Mouse (Mus musculus): ENCODE results near the gene Rpl29. TPM values are rescaled to one million over a fixed set of nuclear protein-coding genes. Genes with fewer than 3 reads are reported as not detected.

Rpl29 gene
- polyA plus RNA-seq, 1 experiment from 2014 or later, result 1,207 TPM

DNA sequence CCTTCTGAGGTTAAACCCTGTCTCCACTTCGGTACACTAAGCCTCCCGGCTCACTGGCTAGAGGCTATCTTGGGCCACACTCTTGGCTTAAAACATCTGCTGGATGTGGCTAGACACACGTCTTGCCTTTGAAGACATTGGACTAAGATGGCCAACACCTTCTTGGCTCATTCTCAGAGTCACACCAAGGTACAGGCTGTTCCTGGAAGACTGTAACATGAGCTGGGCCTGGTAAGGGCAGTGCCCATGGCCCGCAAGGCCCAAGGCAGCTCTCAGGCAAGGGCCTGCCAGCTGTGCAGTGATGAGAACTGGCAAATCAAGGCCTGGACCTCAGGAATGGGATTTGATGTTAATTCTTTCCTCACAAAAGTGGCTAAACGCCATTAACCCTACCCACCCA, 15.6 kb upstream of the Rpl29 start:
- peaks cover 14% of the 10 kb centered on the region; the same call in 1 of the 2 replicates for H3K4me1 ChIP-seq (replicated peaks; ENCODE audit: insufficient read depth, low read length)
- H3K27ac ChIP-seq, result no peak overlapping the region
- no peaks in the 10 kb centered on the region for H3K27me3 ChIP-seq (ENCODE audit: insufficient read depth, low read length)
- no peaks in the 10 kb centered on the region for H3K36me3 ChIP-seq (ENCODE audit: insufficient read depth, low read length)
- ATAC-seq (replicated peaks; ENCODE audit: low FRiP score, low read depth) (no peak; the same call in 1 of the 2 replicates), DNase-seq (ENCODE audit: low spot score) (peak; percentile 66)
- 56% methylated on average over 5 of the region's 5 CpGs for WGBS
- no peaks in the 10 kb centered on the region for H3K9me3 ChIP-seq (replicated peaks; ENCODE audit: low read length)
- no peak overlapping the region for H3K4me3 ChIP-seq (replicated peaks; ENCODE audit: low read depth, low read length)
- no peak overlapping the region for H3K9ac ChIP-seq (ENCODE audit: low read depth, low read length)
- TF ChIP-seq CTCF (IDR thresholded peaks at IDR 0.05; ENCODE audit: low read depth), result no peak
- H3K4me2 ChIP-seq (ENCODE audit: low read length), result no peak overlapping the region

GRCm38 (mm10) chr9:106416826-106417225, 12.4 kb upstream of the Rpl29 start:
- no peak overlapping the region for H3K27ac ChIP-seq
- H3K4me3 ChIP-seq (replicated peaks; ENCODE audit: low read depth, low read length), result no peak overlapping the region
- no peaks in the 10 kb centered on the region for H3K9me3 ChIP-seq (replicated peaks; ENCODE audit: low read length)
- H3K36me3 ChIP-seq (ENCODE audit: insufficient read depth, low read length), result no peaks in the 10 kb centered on the region
- peaks cover 32% of the 10 kb centered on the region for H3K4me1 ChIP-seq (replicated peaks; ENCODE audit: insufficient read depth, low read length)
- H3K27me3 ChIP-seq (ENCODE audit: insufficient read depth, low read length), result no peaks in the 10 kb centered on the region
- no peak for TF ChIP-seq CTCF (IDR thresholded peaks at IDR 0.05; ENCODE audit: low read depth)
- no peak overlapping the region for H3K9ac ChIP-seq (ENCODE audit: low read depth, low read length)
- ATAC-seq (replicated peaks; ENCODE audit: low FRiP score, low read depth) (no peak), DNase-seq (ENCODE audit: low spot score) (no peak)
- 86% methylated on average over 6 of the region's 6 CpGs for WGBS
- H3K4me2 ChIP-seq (ENCODE audit: low read length), result no peak overlapping the region

DNA sequence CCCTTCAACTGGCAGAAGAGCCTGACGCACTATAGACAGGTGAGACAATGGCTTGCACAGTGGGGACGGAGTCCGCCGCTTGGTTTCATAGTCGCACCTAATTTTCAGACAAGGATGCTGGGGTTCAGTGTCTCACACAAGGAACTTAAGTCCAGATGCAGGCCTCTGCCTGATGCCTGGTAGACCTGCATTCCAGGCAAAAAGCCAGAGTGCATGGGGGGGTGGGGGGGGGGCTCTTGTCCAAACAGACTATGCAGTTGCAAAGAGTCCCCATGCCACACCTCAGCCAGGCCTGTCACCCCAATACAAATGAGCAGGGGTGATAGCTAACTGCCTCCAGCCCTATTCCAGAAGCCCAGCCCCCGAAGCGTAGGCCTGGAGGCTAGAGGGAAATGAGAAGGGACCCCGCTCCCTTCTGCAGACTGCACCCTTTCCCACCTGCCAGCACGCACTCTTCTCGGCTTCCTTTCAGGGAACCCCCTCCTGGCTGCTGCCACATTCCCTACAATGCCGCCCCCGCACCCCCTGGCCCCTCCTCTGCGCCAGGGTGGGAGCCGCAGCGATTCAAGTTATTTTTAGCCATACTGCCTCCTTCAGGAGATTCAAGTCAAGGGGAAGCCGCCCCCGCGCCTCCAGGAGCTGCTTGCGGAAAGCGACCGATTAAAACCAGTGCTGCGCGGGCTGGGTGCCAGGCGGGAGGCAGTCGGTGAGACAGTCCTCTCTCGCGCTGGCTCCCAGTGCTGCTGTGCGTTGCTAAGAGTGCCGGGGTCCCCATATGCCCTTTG, 11.2 kb upstream of the Rpl29 start:
- Histone ChIP-seq H3K36me3 (ENCODE audit: insufficient read depth, low read length) (no peaks in the 10 kb centered on the region), H3K27ac (no peak overlapping the region), H3K4me2 (ENCODE audit: low read length) (peak overlapping the region; percentile 53), H3K27me3 (ENCODE audit: insufficient read depth, low read length) (no peaks in the 10 kb centered on the region), H3K9ac (ENCODE audit: low read depth, low read length) (no peak overlapping the region), H3K9me3 (replicated peaks; ENCODE audit: low read length) (no peaks in the 10 kb centered on the region), H3K4me1 (replicated peaks; ENCODE audit: insufficient read depth, low read length) (peaks cover 32% of the 10 kb centered on the region), H3K4me3 (replicated peaks; ENCODE audit: low read depth, low read length) (no peak overlapping the region)
- DNase-seq (ENCODE audit: low spot score) (peak; percentile 94), ATAC-seq (replicated peaks; ENCODE audit: low FRiP score, low read depth) (peak; percentile 31)
- 15% methylated on average over 29 of the region's 29 CpGs for WGBS
- TF ChIP-seq CTCF (IDR thresholded peaks at IDR 0.05; ENCODE audit: low read depth), result peak; percentile 63

GRCm38 (mm10) chr9:106420608-106421007, 8.6 kb upstream of the Rpl29 start:
- no peak for TF ChIP-seq CTCF (IDR thresholded peaks at IDR 0.05; ENCODE audit: low read depth)
- 7% methylated on average over 2 of the region's 2 CpGs for WGBS
- Histone ChIP-seq H3K36me3 (ENCODE audit: insufficient read depth, low read length) (no peaks in the 10 kb centered on the region), H3K27me3 (ENCODE audit: insufficient read depth, low read length) (no peaks in the 10 kb centered on the region), H3K4me3 (replicated peaks; ENCODE audit: low read depth, low read length) (no peak overlapping the region), H3K4me2 (ENCODE audit: low read length) (peak overlapping the region; percentile 37; the same call in 1 of the 2 replicates), H3K9ac (ENCODE audit: low read depth, low read length) (0 out of 2 replicates have a peak overlapping the region, but pooled peaks have one; percentile 23), H3K9me3 (replicated peaks; ENCODE audit: low read length) (no peaks in the 10 kb centered on the region), H3K27ac (no peak overlapping the region), H3K4me1 (replicated peaks; ENCODE audit: insufficient read depth, low read length) (peaks cover 32% of the 10 kb centered on the region)
- DNase-seq (ENCODE audit: low spot score) (peak; percentile 68), ATAC-seq (replicated peaks; ENCODE audit: low FRiP score, low read depth) (no peak)

GRCm38 (mm10) chr9:106421033-106421864, 8.0 kb upstream of the Rpl29 start:
- ATAC-seq (replicated peaks; ENCODE audit: low FRiP score, low read depth) (peak; percentile 38; the same call in 1 of the 2 replicates), DNase-seq (ENCODE audit: low spot score) (no peak)

DNA sequence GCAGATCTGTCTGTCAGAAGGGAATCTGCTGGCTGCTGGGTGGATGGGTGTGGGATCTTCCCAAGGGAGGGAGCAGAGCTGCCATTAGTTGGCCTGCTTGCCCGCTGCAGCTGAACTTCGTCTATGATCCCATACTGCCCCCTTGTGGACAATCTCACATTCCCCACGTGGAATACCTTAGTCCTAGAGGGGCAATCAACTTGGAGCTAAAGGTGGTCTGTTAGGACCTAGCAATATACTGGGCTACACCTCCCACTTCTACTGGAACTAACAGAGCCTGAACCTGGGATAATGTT, 7.4 kb upstream of the Rpl29 start:
- Histone ChIP-seq H3K27ac (no peak overlapping the region), H3K4me2 (ENCODE audit: low read length) (peak overlapping the region; percentile 37), H3K4me3 (replicated peaks; ENCODE audit: low read depth, low read length) (no peak overlapping the region), H3K36me3 (ENCODE audit: insufficient read depth, low read length) (no peaks in the 10 kb centered on the region), H3K4me1 (replicated peaks; ENCODE audit: insufficient read depth, low read length) (peaks cover 32% of the 10 kb centered on the region), H3K27me3 (ENCODE audit: insufficient read depth, low read length) (no peaks in the 10 kb centered on the region), H3K9ac (ENCODE audit: low read depth, low read length) (no peak overlapping the region), H3K9me3 (replicated peaks; ENCODE audit: low read length) (no peaks in the 10 kb centered on the region)
- peak; percentile 98 for TF ChIP-seq CTCF (IDR thresholded peaks at IDR 0.05; ENCODE audit: low read depth)
- WGBS, result 0% methylated on average over 3 of the region's 3 CpGs
- DNase-seq (ENCODE audit: low spot score), result peak; percentile 95
- peak; percentile 75 for ATAC-seq (replicated peaks; ENCODE audit: low FRiP score, low read depth)

More at GRCm38 (mm10) chr9:106421033-106421864, 8.0 kb upstream of the Rpl29 start:
- H3K9me3 ChIP-seq (replicated peaks; ENCODE audit: low read length), result no peaks in the 10 kb centered on the region
- H3K27ac ChIP-seq, result no peak overlapping the region
- 0 out of 2 replicates have a peak overlapping the region, but pooled peaks have one; percentile 23 for H3K9ac ChIP-seq (ENCODE audit: low read depth, low read length)
- H3K4me3 ChIP-seq (replicated peaks; ENCODE audit: low read depth, low read length), result no peak overlapping the region
- no peaks in the 10 kb centered on the region for H3K36me3 ChIP-seq (ENCODE audit: insufficient read depth, low read length)
- peak overlapping the region; percentile 37 for H3K4me2 ChIP-seq (ENCODE audit: low read length)
- H3K27me3 ChIP-seq (ENCODE audit: insufficient read depth, low read length), result no peaks in the 10 kb centered on the region
- peaks cover 32% of the 10 kb centered on the region for H3K4me1 ChIP-seq (replicated peaks; ENCODE audit: insufficient read depth, low read length)
- no peak for TF ChIP-seq CTCF (IDR thresholded peaks at IDR 0.05; ENCODE audit: low read depth)
- WGBS, result 13% methylated on average over 18 of the region's 18 CpGs
